Mouse (Mus musculus) liver, postnatal 0 days (tissue): Measurements from ENCODE around the gene Isyna1.

ENCODE experiments used
- CTCF ChIP-seq: sonication (generic); IDR thresholded peaks from 2 replicates; pipeline ENCODE4 v1.5.1; 2016; ENCODE audit warnings: antibody characterized with exemption, low read depth
- EP300 ChIP-seq: IDR thresholded peaks from 2 replicates; pipeline ENCODE4 v1.6.1; 2016; ENCODE audit warnings: antibody characterized with exemption, low read depth, mild to moderate bottlenecking

GRCm38 (mm10) chr8:70638752-70639151 lies 44.6 kb downstream of the Isyna1 start:
- TF ChIP-seq CTCF (no peak), EP300 (no peak)
